Mouse (Mus musculus): ENCODE results near the gene Cgn. TPM values are rescaled to one million over a fixed set of nuclear protein-coding genes. Genes with fewer than 3 reads are reported as not detected.

The Cgn gene
- total and polyA plus RNA-seq, 3 experiments: 0.04 to 1.1 (median 0.17) TPM

DNA sequence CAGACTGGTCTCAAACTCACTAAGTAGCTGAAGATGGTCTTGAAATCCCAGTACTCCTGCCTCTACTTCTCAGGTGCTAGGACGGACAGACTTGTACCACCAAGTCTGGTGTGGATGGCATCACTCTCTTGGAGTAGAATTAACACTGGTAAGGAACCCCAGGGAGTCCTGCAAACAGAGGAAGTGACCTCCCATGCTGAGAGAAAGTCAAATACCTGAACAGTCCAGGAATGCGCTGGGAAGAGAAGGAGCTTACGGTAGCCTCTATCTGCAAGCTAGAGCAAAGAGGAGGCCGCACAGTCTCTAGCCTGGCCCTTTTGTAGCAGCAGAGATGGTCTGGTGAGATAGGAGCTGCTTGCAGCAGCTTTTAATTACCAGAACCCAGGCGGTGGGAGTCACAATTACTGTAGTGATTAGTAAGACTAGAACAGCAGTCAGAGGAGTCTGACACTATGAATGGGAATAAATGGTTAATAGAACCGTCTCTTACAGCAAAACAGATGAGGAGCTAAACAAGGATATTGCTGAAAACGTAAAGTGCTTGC is 9.4 kb upstream of the Cgn start:
- in situ Hi-C loops (cut with MboI; ENCODE audit: low pct_ligation_motif_present, low pct_unique_long_range_greater_than_20kb, low sequenced_read_pairs) (no loop called here), dilution Hi-C loops (cut with MboI; ENCODE audit: extremely low pct_ligation_motif_present, extremely low pct_unique_long_range_greater_than_20kb, low sequenced_read_pairs) (no loop called here)
- H3K27ac ChIP-seq (ENCODE audit: insufficient read depth, low read depth): no peak overlapping the region
- no peaks in the 10 kb centered on the region for H3K4me1 ChIP-seq (ENCODE audit: control insufficient read depth in 1 of 2, insufficient read depth in 2 of 2)
- no peak overlapping the region for H3K9ac ChIP-seq (ENCODE audit: insufficient read depth, low read depth)
- H3K9me3 ChIP-seq (replicated peaks; ENCODE audit: low read length): peaks cover 8% of the 10 kb centered on the region
- DNase-seq (ENCODE audit: extremely low read depth): no peak
- TF ChIP-seq ELF1 (IDR thresholded peaks at IDR 0.05; ENCODE audit: low read depth, low read length) (no peak), MXI1 (IDR thresholded peaks at IDR 0.05; ENCODE audit: low read depth, low read length) (no peak), JUN (IDR thresholded peaks at IDR 0.05; ENCODE audit: insufficient read depth, low read depth, low read length) (no peak), ETS1 (conservative IDR thresholded peaks at IDR 0.05; ENCODE audit: low read depth, low read length) (no peak), CTCF (conservative IDR thresholded peaks at IDR 0.05 in 1 of 2, IDR thresholded peaks at IDR 0.05 in 1 of 2; ENCODE audit: low read depth in 2 of 2, low read length in 2 of 2) (no peak), BHLHE40 (IDR thresholded peaks at IDR 0.05; ENCODE audit: low read depth, low read length) (no peak), USF1 (IDR thresholded peaks at IDR 0.05; ENCODE audit: low read depth, low read length) (no peak), PAX5 (IDR thresholded peaks at IDR 0.05; ENCODE audit: low read length) (no peak), ZKSCAN1 (IDR thresholded peaks at IDR 0.05; ENCODE audit: borderline replicate concordance, low read depth, low read length) (no peak), NRF1 (IDR thresholded peaks at IDR 0.05; ENCODE audit: low read depth, low read length) (no peak), POLR2A (IDR thresholded peaks at IDR 0.05; ENCODE audit: low read depth, low read length) (no peak)
- no peaks in the 10 kb centered on the region for H3K79me2 ChIP-seq (replicated peaks; ENCODE audit: control insufficient read depth, extremely low read depth, insufficient read depth, poor library complexity, severe bottlenecking)
- H3K27me3 ChIP-seq (replicated peaks): peaks cover 25% of the 10 kb centered on the region
- no peak overlapping the region for H3K4me3 ChIP-seq (replicated peaks in 1 of 3; ENCODE audit: low read depth in 2 of 3, low read length in 2 of 3, poor library complexity in 1 of 3)
- no peaks in the 10 kb centered on the region for H3K36me3 ChIP-seq (replicated peaks in 1 of 2; ENCODE audit: control insufficient read depth in 1 of 2, insufficient read depth in 1 of 2, low read length in 1 of 2)
- no peak overlapping the region for H3K4me2 ChIP-seq (ENCODE audit: insufficient read depth, low read depth, poor library complexity, severe bottlenecking)

- no peak for TF ChIP-seq SMC3 (IDR thresholded peaks at IDR 0.05; ENCODE audit: low read depth, low read length)
- TF ChIP-seq USF2 (conservative IDR thresholded peaks at IDR 0.05; ENCODE audit: low read depth, low read length): no peak
- no peak for TF ChIP-seq MAFK (IDR thresholded peaks at IDR 0.05; ENCODE audit: insufficient replicate concordance, low read length)
- no peak for TF ChIP-seq EP300 (IDR thresholded peaks at IDR 0.05; ENCODE audit: low read length)
- TF ChIP-seq MAX (IDR thresholded peaks at IDR 0.05; ENCODE audit: low read length): no peak
- TF ChIP-seq ELF1 (IDR thresholded peaks at IDR 0.05; ENCODE audit: low read depth, low read length): no peak
- no peak for TF ChIP-seq CHD2 (IDR thresholded peaks at IDR 0.05; ENCODE audit: low read length)
- no peak for TF ChIP-seq BHLHE40 (IDR thresholded peaks at IDR 0.05; ENCODE audit: low read depth, low read length)
- TF ChIP-seq UBTF (IDR thresholded peaks at IDR 0.05; ENCODE audit: low read depth, low read length): no peak
- no peak for TF ChIP-seq MXI1 (IDR thresholded peaks at IDR 0.05; ENCODE audit: low read depth, low read length)
- no peak for TF ChIP-seq MAZ (IDR thresholded peaks at IDR 0.05; ENCODE audit: low read depth, low read length)
- no peak for TF ChIP-seq POLR2A (IDR thresholded peaks at IDR 0.05; ENCODE audit: low read depth, low read length)
- no peak for TF ChIP-seq E2F4 (IDR thresholded peaks at IDR 0.05; ENCODE audit: insufficient replicate concordance, low read depth, low read length)
- TF ChIP-seq IRF4 (IDR thresholded peaks at IDR 0.05; ENCODE audit: low read depth, low read length): no peak
- no peak for TF ChIP-seq CTCF (conservative IDR thresholded peaks at IDR 0.05 in 1 of 2, IDR thresholded peaks at IDR 0.05 in 1 of 2; ENCODE audit: low read depth in 2 of 2, low read length in 2 of 2)
- TF ChIP-seq JUN (IDR thresholded peaks at IDR 0.05; ENCODE audit: insufficient read depth, low read depth, low read length): no peak
- TF ChIP-seq MYC (IDR thresholded peaks at IDR 0.05; ENCODE audit: low read depth, low read length): no peak
- no peak for TF ChIP-seq RAD21 (IDR thresholded peaks at IDR 0.05; ENCODE audit: low read depth, low read length)
- no peak for TF ChIP-seq JUND (conservative IDR thresholded peaks at IDR 0.05; ENCODE audit: low read depth, low read length)
- H3K4me2 ChIP-seq (ENCODE audit: insufficient read depth, low read depth, poor library complexity, severe bottlenecking): no peak overlapping the region
- no peak overlapping the region for H3K9ac ChIP-seq (ENCODE audit: insufficient read depth, low read depth)
- H3K4me1 ChIP-seq (ENCODE audit: control insufficient read depth in 1 of 2, insufficient read depth in 2 of 2): no peaks in the 10 kb centered on the region
- no peak overlapping the region for H3K27ac ChIP-seq (ENCODE audit: insufficient read depth, low read depth)
- H3K79me2 ChIP-seq (replicated peaks; ENCODE audit: control insufficient read depth, extremely low read depth, insufficient read depth, poor library complexity, severe bottlenecking): no peaks in the 10 kb centered on the region
- in situ Hi-C loops (cut with MboI; ENCODE audit: low pct_ligation_motif_present, low pct_unique_long_range_greater_than_20kb, low sequenced_read_pairs) (no loop called here), dilution Hi-C loops (cut with MboI; ENCODE audit: extremely low pct_ligation_motif_present, extremely low pct_unique_long_range_greater_than_20kb, low sequenced_read_pairs) (no loop called here)
- H3K9me3 ChIP-seq (replicated peaks; ENCODE audit: low read length): peaks cover 9% of the 10 kb centered on the region
- H3K4me3 ChIP-seq (replicated peaks in 1 of 3; ENCODE audit: low read depth in 2 of 3, low read length in 2 of 3, poor library complexity in 1 of 3): no peak overlapping the region
- DNase-seq (ENCODE audit: extremely low read depth): no peak
- no peaks in the 10 kb centered on the region for H3K36me3 ChIP-seq (replicated peaks in 1 of 2; ENCODE audit: control insufficient read depth in 1 of 2, insufficient read depth in 1 of 2, low read length in 1 of 2)
- peaks cover 27% of the 10 kb centered on the region for H3K27me3 ChIP-seq (replicated peaks)
These were observed 8.1 kb upstream of the Cgn start for GRCm38 (mm10) chr3:94794359-94794758.

All from CH12.LX (cell line).